24 mouse cellular contexts compared by ENCODE assay signal in the genomic region with DNA sequence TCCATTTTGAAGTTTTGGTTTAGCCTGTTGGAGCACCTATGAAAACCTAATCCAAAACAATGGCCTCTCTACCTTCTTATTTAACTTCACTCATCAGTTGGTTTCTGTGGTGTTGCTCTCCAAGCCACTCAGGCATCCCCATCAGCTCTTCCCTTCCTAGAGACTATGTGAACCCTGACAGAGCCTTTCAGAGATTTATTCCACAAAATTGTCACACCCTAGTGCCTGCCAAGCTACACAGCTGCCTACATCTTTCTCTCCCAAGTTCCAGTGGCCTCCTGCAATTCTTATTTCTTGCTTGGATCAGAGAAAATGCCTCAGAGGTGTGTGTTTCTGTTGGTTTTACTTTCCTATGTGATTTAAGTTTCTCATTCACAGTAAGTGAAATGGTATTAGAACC.
"Had no signal": no experiment of that assay in that cellular context is flagged by ENCODE, and none has a peak within 500 bp of the region (broad histone marks: within the 10 kb centered on the region; RNA-seq: fewer than 3 reads in every experiment).

No protein-coding gene starts in this region.

- ATAC-seq: liver, embryonic 12.5 days; liver, postnatal 0 days; lung, postnatal 0 days; midbrain, embryonic 13.5 days; midbrain, embryonic 15.5 days; midbrain, embryonic 16.5 days had no signal

- H3K27me3 ChIP-seq: limb, embryonic 12.5 days; limb, embryonic 13.5 days; limb, embryonic 15.5 days; liver, embryonic 12.5 days; liver, embryonic 13.5 days; liver, embryonic 15.5 days; lung, embryonic 15.5 days; megakaryocyte, embryonic 14.5 days; midbrain, embryonic 12.5 days; midbrain, embryonic 13.5 days; midbrain, embryonic 15.5 days had no signal

- DNase-seq: left cerebral cortex, postnatal 4 days; liver; liver, embryonic 13.5 days; liver, postnatal 0 days; lung, adult 18-20 months; lung, adult 2 months; lung, embryonic 14.5 days; lung, postnatal 10 days; lung, postnatal 14 days; lung, postnatal 36 days; lung, postnatal 4 days; midbrain, embryonic 14.5 days had no signal
